Mouse (Mus musculus): ENCODE measurements at regions not wholly inside any gene's neighbourhood (a gene's known extent, or its start where the extent isn't known, plus 50 kb on each side); places are given as distances from the start of the nearest gene placed in this dataset.
"Not testable (repeated sequence)": the region's sequence is repeated elsewhere in the genome, so short reads cannot be mapped to it uniquely, and the experiment has no call there.

DNA sequence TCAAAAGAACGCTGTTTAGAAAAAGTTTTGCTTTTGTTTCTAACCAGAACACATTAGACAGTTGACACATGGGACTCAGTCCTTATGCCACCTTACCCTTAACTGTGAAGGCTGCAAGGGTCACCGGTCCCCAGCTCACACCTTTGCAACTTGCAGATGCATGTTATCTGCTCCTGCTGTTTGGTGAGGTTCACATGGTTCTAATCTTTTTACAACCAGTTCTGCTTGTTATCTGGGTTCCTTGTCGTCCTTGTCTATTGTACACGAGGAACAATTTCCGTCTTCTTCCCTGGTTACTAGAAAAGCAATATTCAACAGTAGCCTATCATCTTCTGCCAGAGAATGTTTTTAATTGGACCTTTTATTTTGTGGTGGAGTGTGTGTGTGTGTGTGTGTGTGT, 200.8 kb downstream of the Gm21738 start:
- DNase-seq, result not testable (repeated sequence)

DNA sequence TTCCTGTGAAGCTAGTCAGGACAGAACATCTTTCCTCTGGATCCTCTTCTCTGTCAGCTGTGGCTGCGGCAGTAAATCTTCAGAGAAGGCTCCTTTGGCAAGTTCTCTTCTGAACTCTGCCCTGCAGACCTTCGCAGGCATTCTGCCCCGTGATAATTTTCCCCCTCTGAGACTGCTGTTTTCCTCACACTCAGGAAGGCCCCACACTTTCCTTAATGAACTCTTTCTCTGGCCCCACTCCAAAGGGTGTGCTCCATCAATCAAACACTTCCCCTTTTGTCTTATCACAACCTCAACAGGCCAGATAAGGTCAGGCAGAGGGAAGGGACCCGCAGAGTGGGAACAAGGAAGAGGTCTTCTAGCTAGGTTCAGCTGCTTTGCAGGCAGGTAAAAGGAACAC, 210.2 kb downstream of the Gm21738 start:
- no peak for DNase-seq

DNA sequence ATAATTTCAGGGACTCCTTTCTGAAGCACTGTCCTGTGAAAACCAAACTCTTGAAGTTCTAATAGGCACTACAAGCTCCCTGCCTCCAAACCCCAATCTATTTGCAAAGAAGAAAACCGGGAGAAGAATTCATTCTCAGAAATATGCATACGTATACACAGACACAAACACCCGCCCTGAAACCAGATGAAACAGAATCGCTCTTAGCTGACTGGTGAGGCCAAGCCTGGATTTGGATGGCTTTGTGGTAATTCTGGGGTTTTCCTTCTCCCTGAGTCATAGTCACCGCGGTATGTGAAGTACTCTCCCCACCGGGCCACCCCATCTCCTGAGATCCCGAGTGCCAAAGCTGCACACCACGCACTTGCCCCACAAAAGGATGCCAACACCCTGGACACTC, 238.5 kb downstream of the Gm21738 start:
- not testable (repeated sequence) for DNase-seq

DNA sequence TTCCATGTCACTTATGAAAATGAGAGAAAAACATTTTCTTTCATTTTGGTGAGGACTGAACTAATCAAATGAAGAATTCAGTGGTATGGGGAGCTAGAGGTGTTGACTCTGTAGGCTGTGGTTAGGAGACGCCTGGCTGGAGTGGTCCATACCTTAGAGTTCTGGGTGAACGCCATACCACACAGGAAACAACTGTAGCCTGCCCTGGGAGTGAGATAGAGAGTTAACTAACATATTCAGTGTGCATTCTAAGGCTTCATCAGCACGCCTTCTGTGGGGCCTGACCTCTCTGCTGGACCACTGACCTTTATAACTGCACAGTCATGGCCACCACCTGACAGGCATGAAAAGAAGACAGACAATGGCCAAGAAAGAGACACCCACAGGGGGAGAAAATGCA, 240.7 kb downstream of the Gm21738 start:
- DNase-seq, result not testable (repeated sequence)

DNA sequence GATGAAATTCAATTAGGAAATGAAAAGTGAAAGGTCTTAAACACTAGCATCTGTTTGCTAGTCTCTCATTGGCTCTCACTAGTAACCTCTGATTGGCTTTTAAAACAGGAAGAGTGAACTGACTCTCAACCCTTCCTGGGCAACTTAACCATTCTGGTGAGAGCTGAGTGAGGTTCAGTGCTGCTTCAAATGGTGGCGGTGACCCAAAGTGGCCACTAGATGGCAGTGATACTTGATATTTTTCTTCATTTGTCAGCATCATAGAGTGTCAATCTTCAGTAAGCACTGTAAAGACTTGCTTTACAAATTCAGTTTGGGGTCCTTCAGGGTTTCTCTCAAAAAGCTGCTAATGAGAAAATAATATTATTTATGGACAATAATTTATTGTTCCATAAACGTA, 243.4 kb downstream of the Gm21738 start:
- peak in 1 of 2 experiments; percentile 2 for DNase-seq

DNA sequence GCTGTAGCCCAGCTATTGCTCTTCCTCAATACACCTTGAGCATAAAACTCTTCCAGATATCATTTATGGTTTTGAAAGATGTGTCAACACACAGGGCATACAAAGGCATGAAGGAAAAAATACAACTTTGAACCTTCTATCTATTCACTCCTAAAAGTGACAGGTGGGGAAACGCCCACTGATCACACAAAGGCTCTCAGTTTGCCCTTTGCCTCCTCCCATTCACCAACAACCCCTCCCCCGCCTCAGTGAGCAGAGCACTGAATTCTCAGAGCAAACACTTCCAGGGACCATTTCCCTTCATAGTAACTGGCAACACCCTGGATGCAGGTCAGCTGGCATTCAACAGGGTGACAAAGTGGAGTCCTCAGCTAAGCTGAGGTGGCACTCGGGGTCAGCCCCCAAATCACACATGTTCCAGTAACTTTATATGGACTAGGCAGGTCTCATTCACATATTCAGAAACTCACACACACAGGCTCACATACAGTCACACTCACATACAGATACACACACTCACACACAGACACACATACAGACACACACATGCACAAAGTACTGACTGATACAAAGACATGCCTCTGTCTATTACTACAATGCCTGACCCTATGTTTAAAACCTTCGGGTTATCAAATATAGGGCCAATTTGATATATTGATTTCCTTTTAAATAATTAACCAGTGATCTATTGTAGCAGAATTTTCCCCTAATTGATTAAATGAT, 248.3 kb downstream of the Gm21738 start:
- DNase-seq, result not testable (repeated sequence)

DNA sequence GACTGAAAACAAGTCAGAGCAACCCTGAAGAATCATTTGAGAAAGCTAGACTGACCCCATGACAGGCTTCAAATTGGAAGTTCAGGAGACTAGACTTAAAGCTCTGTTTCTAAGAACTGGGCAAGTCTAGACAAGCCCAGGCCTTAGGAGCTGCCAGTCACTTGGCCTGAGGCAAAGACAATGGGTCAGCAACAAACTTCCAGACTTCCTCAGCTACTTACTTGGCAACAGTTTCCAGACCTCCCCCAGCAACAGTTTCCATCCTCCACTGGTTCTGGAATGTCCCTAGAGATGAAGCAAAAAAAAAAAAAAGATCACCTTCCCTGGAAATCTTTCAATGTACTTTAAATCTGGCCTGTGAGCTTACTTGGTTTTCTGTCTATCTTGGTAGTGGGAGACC, 251.9 kb downstream of the Gm21738 start:
- DNase-seq, result no peak

DNA sequence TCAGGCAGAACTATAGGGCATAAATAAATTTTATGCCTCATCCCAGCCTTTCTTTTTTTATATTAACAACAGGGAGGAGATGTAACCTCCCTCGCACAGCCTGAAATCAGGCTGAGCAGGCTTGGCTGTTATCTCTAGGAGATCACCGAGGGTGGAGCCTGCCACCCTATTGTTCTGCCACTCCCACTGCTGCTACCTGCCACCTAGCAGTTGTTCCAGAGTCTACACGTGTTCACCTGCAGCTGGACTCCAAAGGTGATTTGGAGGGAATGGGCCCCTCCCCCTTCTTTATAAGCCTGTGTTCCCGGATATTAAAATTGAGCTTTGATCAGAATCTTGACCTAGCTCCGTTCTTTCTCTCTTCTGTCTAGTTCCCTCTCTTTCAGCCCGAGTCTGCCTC, 245.8 kb upstream of the Ube2e2 start:
- not testable (repeated sequence) for DNase-seq

DNA sequence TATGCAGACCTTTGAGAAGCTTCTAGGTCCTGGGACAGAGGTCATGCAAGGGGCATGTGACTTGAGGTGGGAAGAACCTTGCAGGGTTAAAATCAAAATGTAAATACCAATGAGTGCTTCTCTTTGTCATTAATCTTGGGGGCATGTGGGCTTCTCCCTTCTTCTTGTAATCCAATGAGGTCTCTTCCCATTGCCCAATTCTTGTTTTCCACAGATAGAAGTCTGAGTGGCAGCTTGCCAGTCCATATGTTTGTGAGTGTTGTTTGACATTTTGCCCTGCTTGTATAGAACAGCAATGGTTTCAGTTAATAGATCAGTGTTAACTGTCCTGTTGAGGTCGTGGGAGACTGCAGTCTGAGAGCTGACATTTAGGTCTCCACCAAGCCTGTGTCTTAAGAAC, 237.5 kb upstream of the Ube2e2 start:
- no peak for DNase-seq

All from spleen, adult 18-20 months (tissue).